Mouse (Mus musculus) embryonic facial prominence, embryonic 11.5 days (tissue): ENCODE data around the gene Taar3. TPM values are rescaled to one million over a fixed set of nuclear protein-coding genes. Genes with fewer than 3 reads are reported as not detected.

Source experiments
- ATAC-seq: fragments of 200-750 bp; cut with Nextera tagmentation; replicated peaks from 2 replicates; pipeline ENCODE4 v1.8.0; 2017; ENCODE audit warnings: low read depth; ENCODE audit not compliant: insufficient number of reproducible peaks, low FRiP score, low TSS enrichment
- DNase-seq: peaks from one replicate; pipeline ENCODE4 v3.0.0-alpha.2; 2015; ENCODE audit warnings: low spot score
- H3K27ac ChIP-seq: fragments of 300-500 bp; sonication (generic); replicated peaks from 2 replicates; pipeline ENCODE4 v1.5.1; 2014; ENCODE audit warnings: mild to moderate bottlenecking, low read depth, low read length, control low read depth
- H3K27me3 ChIP-seq: fragments of 300-500 bp; sonication (generic); 2 replicates; pipeline ENCODE4 v1.6.1; 2014; ENCODE audit warnings: mild to moderate bottlenecking, low read length, moderate library complexity, mixed read lengths; ENCODE audit not compliant: control insufficient read depth, insufficient read depth
- H3K36me3 ChIP-seq: fragments of 300-500 bp; sonication (generic); replicated peaks from 2 replicates; pipeline ENCODE4 v1.6.1; 2014; ENCODE audit warnings: low read depth, mild to moderate bottlenecking, low read length, moderate library complexity, mixed read lengths; ENCODE audit not compliant: control insufficient read depth, insufficient read depth
- H3K4me1 ChIP-seq: fragments of 300-500 bp; sonication (generic); 2 replicates; pipeline ENCODE4 v1.6.1; 2014; ENCODE audit warnings: low read length, mixed read lengths; ENCODE audit not compliant: control insufficient read depth, insufficient read depth
- H3K4me2 ChIP-seq: fragments of 300-500 bp; sonication (generic); 2 replicates; pipeline ENCODE4 v1.6.1; 2014; ENCODE audit warnings: low read depth, mild to moderate bottlenecking, control low read depth, low read length, moderate library complexity
- H3K4me3 ChIP-seq: fragments of 300-500 bp; sonication (generic); 2 replicates; pipeline ENCODE4 v1.5.1; 2014; ENCODE audit warnings: low read depth, low read length, control low read depth
- H3K9ac ChIP-seq: fragments of 300-500 bp; sonication (generic); replicated peaks from 2 replicates; pipeline ENCODE4 v1.6.1; 2014; ENCODE audit warnings: mild to moderate bottlenecking, control low read depth, low read length
- H3K9me3 ChIP-seq: fragments of 300-500 bp; sonication (generic); replicated peaks from 2 replicates; pipeline ENCODE4 v1.6.1; 2016; ENCODE audit warnings: mild to moderate bottlenecking, low read length, inconsistent platforms, mixed read lengths; ENCODE audit not compliant: control insufficient read depth
- WGBS: fragments of 180-500 bp; shearing (Covaris S2); extraction: QIAGEN DNeasy Blood & Tissue Kit; methylation state at CpG from one replicate; pipeline ENCODE4 v1.1.7; 2014; 5-methylcytosine and 5-hydroxymethylcytosine counted together
- polyA plus RNA-seq: library from polyadenylated mRNA; unstranded; fragments of >200 nt; fragmentation: Nextera tagmentation; extraction: Ambion mirVana; gene quantifications from 2 replicates; pipeline ENCODE4 v1.2.1, GENCODE M21; 2014

Taar3 gene
- polyA plus RNA-seq, 1 experiment from 2014 or later = not detected

DNA sequence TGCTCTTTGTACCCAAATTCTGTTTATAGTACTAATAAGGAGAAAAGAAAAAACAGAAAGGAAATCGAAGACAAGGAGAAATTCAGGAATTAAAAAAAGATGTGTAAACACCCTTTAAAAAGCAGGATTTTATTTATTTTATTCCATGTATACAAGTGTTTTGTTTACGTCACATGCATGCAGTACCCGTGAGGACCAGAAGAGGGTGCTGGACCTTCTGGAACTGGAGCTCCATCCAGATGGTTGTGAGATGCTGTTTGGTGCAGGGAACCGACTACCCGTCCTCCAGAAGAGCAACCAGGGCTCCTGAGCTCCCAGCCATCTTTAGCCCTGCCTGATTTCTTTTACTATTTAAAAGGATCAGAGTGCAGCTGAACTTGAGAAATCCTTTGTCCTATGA lies 6.9 kb upstream of the Taar3 start:
- H3K9ac ChIP-seq = no peak overlapping the region
- H3K4me1 ChIP-seq = no peaks in the 10 kb centered on the region
- peak; percentile 10 for DNase-seq
- H3K4me3 ChIP-seq = no peak overlapping the region
- WGBS = 78% methylated on average over 5 of the region's 5 CpGs
- H3K4me2 ChIP-seq = no peak overlapping the region
- no peak for ATAC-seq
- no peaks in the 10 kb centered on the region for H3K9me3 ChIP-seq
- no peaks in the 10 kb centered on the region for H3K36me3 ChIP-seq
- H3K27ac ChIP-seq = no peak overlapping the region
- no peaks in the 10 kb centered on the region for H3K27me3 ChIP-seq

GRCm38 (mm10) chr10:23948026-23948425 lies 1.3 kb upstream of the Taar3 start:
- H3K9me3 ChIP-seq = no peaks in the 10 kb centered on the region
- ATAC-seq (no peak), DNase-seq (no peak)
- no peaks in the 10 kb centered on the region for H3K27me3 ChIP-seq
- H3K4me2 ChIP-seq = no peak overlapping the region
- H3K4me1 ChIP-seq = no peaks in the 10 kb centered on the region
- H3K9ac ChIP-seq = no peak overlapping the region
- WGBS = 77% methylated on average over 7 of the region's 7 CpGs
- no peaks in the 10 kb centered on the region for H3K36me3 ChIP-seq
- no peak overlapping the region for H3K27ac ChIP-seq
- no peak overlapping the region for H3K4me3 ChIP-seq

DNA sequence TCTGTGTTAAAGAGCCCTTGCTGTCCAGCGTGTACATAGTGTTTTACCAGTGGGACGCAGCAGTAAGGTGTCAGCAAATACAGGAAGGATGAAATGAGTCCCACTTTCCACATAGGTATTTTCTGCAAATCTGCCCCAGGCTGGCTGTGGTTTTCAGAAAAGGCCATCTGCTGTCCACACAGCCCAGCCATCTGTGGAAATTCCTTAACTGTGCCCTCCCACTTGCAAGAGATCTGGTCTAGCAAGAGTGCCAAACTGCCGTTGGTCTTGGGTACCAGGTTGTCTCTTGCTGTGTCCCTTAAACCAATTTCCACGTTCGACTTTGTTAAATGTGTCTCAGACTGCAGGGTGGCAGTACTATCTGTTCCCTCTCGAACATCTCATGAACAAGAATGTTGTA lies 2.4 kb downstream of the Taar3 start:
- Histone ChIP-seq H3K9me3 (no peaks in the 10 kb centered on the region), H3K27ac (no peak overlapping the region), H3K36me3 (no peaks in the 10 kb centered on the region), H3K4me3 (no peak overlapping the region), H3K4me1 (no peaks in the 10 kb centered on the region), H3K4me2 (no peak overlapping the region), H3K9ac (no peak overlapping the region), H3K27me3 (no peaks in the 10 kb centered on the region)
- DNase-seq (no peak), ATAC-seq (no peak)
- WGBS = 79% methylated on average over 6 of the region's 6 CpGs

DNA sequence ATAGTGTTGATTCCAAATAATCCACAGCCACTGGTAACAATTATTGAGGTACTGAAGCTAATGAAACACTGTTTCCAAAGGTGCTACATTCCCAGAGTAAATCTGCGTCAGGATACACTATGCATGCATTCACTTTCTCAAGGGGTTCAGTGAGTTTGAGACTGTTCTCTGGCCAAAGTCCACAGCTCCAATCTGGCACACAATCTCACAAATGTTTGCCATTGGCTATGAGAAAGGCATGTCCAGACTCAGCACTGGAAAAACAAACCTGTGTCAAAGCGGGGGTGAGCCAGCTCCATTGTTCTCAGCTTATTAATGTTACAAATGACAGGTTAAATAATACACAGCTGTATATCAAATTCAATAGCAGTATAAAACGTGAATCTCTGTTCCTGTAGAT lies 9.7 kb downstream of the Taar3 start:
- no peak overlapping the region for H3K27ac ChIP-seq
- no peak overlapping the region for H3K4me2 ChIP-seq
- no peak overlapping the region for H3K9ac ChIP-seq
- ATAC-seq (no peak), DNase-seq (no peak)
- H3K36me3 ChIP-seq = no peaks in the 10 kb centered on the region
- H3K4me3 ChIP-seq = no peak overlapping the region
- H3K4me1 ChIP-seq = no peaks in the 10 kb centered on the region
- no peaks in the 10 kb centered on the region for H3K9me3 ChIP-seq
- H3K27me3 ChIP-seq = no peaks in the 10 kb centered on the region
- WGBS = 65% methylated on average over 3 of the region's 3 CpGs

DNA sequence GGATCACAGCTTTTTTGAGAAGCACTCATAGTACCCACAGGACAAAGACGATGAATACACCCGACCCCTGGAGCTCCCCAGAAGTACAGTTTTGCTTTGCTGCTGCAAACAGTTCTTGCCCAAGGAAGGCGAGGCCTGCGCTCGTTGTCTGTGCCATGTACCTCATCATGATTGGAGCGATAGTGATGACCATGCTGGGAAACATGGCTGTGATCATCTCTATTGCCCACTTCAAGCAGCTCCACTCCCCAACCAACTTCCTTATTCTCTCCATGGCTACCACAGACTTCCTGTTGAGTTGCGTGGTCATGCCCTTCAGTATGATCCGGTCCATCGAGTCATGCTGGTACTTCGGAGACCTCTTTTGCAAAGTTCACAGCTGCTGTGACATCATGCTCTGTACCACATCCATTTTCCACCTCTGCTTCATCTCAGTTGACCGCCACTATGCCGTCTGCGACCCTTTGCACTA lies 11.1 kb downstream of the Taar3 start, which contains the start of gene Taar4:
Taar4 (plus strand) TSS at position 51 of the 472 bp plus-strand sequence.
- H3K9ac ChIP-seq = no peak within 1 kb of the TSS
- no peak within 1 kb of the TSS for H3K4me3 ChIP-seq
- no peak for ATAC-seq
- WGBS = 94% methylated on average over 13 of the region's 13 CpGs
- no peak within 1 kb of the TSS for H3K27ac ChIP-seq
- H3K4me1 ChIP-seq = no peaks in the 10 kb centered on the region
- DNase-seq = no peak
- H3K4me2 ChIP-seq = no peak within 1 kb of the TSS
- no peaks in the 10 kb centered on the region for H3K9me3 ChIP-seq
- no peaks in the 10 kb centered on the region for H3K36me3 ChIP-seq
- no peaks in the 10 kb centered on the region for H3K27me3 ChIP-seq

DNA sequence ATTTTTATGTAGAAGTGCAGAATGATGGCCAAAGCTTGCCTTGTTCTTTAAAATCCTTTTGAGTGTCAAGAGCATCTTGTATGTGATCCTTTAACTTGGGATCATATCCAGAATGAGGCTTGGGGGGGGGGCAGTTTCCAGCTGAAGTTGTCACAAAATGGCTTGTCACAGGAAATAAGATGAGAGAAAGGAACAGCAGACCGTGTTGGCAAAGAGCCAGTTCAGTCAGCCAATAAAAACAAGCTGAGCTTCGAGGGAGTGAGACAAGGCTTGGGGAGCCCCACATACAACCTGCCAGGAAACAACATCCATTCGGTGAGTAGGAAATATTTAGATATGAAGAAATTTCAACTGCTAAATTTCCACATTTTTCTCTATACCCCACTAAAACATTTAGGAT lies 14.1 kb downstream of the Taar3 start:
- Histone ChIP-seq H3K9me3 (no peaks in the 10 kb centered on the region), H3K36me3 (no peaks in the 10 kb centered on the region), H3K9ac (no peak overlapping the region), H3K4me1 (no peaks in the 10 kb centered on the region), H3K4me3 (no peak overlapping the region), H3K27ac (no peak overlapping the region), H3K27me3 (no peaks in the 10 kb centered on the region), H3K4me2 (no peak overlapping the region)
- DNase-seq (no peak), ATAC-seq (no peak)
- WGBS = 78% methylated on average over 3 of the region's 3 CpGs

DNA sequence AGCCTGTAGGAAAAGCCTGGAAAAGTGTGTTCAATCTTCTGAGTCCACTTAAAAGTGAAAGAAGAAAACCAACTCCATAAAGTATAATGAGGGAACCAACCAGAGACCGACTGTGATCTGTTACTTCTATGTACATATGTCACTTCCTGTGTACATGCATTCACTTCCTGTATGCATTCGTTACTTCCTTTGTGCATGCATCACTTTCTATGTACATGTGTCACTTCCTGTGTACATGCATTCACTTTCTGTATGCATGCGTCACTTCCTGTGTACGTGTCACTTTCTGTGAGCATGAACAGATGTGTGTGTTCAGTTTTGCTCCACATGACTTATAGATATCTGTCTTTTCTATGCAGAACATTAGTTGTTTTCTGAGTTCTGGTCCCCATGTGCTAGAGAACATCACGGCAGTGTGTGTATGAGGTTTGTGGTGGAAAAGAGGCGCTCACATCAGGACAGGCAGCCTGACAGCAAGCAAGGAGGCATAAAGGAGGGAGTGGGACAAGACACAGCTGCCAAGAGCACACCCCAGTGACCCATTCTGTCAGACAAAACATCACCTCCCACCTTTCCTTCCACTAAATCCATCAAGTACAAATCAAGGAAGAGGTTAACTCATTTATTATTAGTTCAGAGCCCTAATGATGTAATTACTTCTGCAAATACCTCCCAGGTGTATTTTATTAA lies 15.7 kb downstream of the Taar3 start:
- DNase-seq (no peak), ATAC-seq (no peak)
- Histone ChIP-seq H3K4me1 (no peaks in the 10 kb centered on the region), H3K4me3 (no peak overlapping the region), H3K27me3 (no peaks in the 10 kb centered on the region), H3K9me3 (no peaks in the 10 kb centered on the region), H3K4me2 (no peak overlapping the region), H3K9ac (no peak overlapping the region), H3K27ac (no peak overlapping the region), H3K36me3 (no peaks in the 10 kb centered on the region)
- WGBS = 91% methylated on average over 6 of the region's 6 CpGs

GRCm38 (mm10) chr10:23970656-23971165 lies 21.4 kb downstream of the Taar3 start, which contains the start of gene Taar5:
Taar5 (plus strand) TSS chr10:23970706.
- no peak within 1 kb of the TSS for H3K4me2 ChIP-seq
- H3K27me3 ChIP-seq = no peaks in the 10 kb centered on the region
- ATAC-seq (no peak), DNase-seq (no peak)
- no peaks in the 10 kb centered on the region for H3K36me3 ChIP-seq
- no peak within 1 kb of the TSS for H3K9ac ChIP-seq
- 89% methylated on average over 11 of the region's 11 CpGs for WGBS
- H3K4me3 ChIP-seq = no peak within 1 kb of the TSS
- H3K27ac ChIP-seq = no peak within 1 kb of the TSS
- no peaks in the 10 kb centered on the region for H3K4me1 ChIP-seq
- H3K9me3 ChIP-seq = no peaks in the 10 kb centered on the region
